Mouse (Mus musculus): ENCODE data around the gene Glis3. TPM values are rescaled to one million over a fixed set of nuclear protein-coding genes. Genes with fewer than 3 reads are reported as not detected.

Glis3 gene
- polyA plus RNA-seq, 1 experiment from 2014 or later, result 1.4 TPM

- no peak overlapping the region for H3K9ac ChIP-seq
- no peak for ATAC-seq (ENCODE audit: low FRiP score, low read depth)
- peaks cover 14% of the 10 kb centered on the region; the same call in 1 of the 2 replicates for H3K4me1 ChIP-seq
- H3K27ac ChIP-seq, result no peak overlapping the region
- no peaks in the 10 kb centered on the region for H3K36me3 ChIP-seq
- no peak overlapping the region for H3K4me2 ChIP-seq (replicated peaks)
- H3K27me3 ChIP-seq (replicated peaks), result no peaks in the 10 kb centered on the region
- no peak overlapping the region for H3K4me3 ChIP-seq
- 56% methylated on average over 5 of the region's 5 CpGs for WGBS
- H3K9me3 ChIP-seq, result no peaks in the 10 kb centered on the region
These were observed 122.1 kb downstream of the Glis3 start for GRCm38 (mm10) chr19:28557559-28558328.

DNA sequence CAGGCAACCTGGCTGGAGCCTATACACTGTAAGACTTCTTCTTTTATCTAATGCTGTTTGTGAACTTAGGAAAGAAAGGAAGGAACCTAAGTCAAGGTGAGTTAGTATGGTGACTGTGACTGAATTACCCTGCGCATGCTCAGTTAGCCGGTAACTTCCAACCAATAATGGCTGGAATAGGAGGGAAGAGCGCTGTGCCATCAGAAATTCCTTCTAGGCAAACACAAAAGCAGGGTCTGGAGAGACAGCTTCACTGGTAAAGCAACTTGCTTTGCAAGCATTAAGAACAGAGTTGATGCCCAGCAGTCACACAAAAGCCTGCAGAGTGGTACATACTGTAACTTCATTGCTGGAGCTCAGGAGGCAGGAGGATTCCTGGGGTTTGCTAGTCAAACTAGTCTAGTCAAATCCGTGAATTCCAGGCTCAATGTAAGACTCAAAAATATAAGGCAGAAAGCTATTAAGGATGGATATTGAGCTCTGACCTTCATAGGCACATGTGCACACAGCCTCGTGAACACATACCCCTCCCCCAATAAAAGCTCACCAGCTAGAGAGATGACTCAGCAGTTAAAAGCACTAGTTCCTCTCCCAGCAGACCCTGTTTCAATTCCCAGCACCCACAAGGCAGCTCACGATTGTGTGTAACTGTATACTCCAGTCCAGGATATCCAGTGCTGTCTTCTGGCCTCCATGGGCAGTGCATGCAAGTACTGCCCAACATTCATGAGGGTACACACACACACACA, 124.5 kb downstream of the Glis3 start:
- WGBS, result 82% methylated on average over 6 of the region's 6 CpGs
- no peak for ATAC-seq (ENCODE audit: low FRiP score, low read depth)
- Histone ChIP-seq H3K4me3 (no peak overlapping the region), H3K4me2 (replicated peaks) (no peak overlapping the region), H3K9me3 (no peaks in the 10 kb centered on the region), H3K4me1 (peaks cover 3% of the 10 kb centered on the region; the same call in 1 of the 2 replicates), H3K9ac (no peak overlapping the region), H3K27ac (no peak overlapping the region), H3K36me3 (no peaks in the 10 kb centered on the region), H3K27me3 (replicated peaks) (no peaks in the 10 kb centered on the region)

DNA sequence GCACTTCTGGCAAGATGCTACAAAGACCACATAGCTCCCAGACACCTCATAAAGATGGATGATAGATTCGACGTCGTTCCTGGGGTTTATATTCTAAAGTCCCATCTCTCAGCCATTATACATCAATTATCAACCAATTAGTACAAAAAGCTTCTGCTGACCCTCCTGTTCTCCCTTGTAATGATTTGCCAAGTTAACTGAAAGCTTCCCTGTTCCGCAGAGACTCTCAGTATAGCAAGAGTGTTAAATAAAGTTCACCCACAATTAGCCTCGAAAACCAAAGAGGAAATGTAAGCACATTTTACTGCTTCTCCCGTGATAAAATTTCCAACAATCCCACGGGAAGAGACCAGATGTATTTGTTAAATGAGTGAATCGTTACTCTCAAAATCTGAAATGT, 129.3 kb downstream of the Glis3 start:
- Histone ChIP-seq H3K4me1 (no peaks in the 10 kb centered on the region), H3K9me3 (no peaks in the 10 kb centered on the region), H3K4me2 (replicated peaks) (no peak overlapping the region), H3K27ac (no peak overlapping the region), H3K36me3 (no peaks in the 10 kb centered on the region), H3K9ac (no peak overlapping the region), H3K4me3 (no peak overlapping the region), H3K27me3 (replicated peaks) (no peaks in the 10 kb centered on the region)
- no peak for ATAC-seq (ENCODE audit: low FRiP score, low read depth)
- WGBS, result 34% methylated on average over 8 of the region's 8 CpGs

DNA sequence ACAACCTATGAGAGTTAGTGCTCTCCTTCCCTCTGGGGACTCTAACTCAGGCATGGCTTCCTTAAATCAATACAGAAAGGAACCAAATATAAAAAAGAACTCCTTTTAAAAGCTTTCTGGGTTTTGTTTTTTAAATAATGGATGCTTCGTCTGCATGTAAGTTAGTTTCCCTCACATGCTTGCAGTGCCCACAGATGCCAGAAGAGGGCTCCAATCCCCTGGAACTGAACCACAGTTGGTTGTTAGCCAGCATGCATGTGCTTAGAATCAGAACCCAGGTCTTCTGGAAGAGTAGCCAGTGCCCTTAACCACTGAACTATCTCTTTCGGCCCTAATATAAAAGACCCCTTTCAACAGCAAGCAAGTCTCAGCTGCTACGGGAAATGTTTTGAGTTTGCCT, 132.9 kb downstream of the Glis3 start:
- no peak overlapping the region for H3K4me3 ChIP-seq
- H3K27me3 ChIP-seq (replicated peaks), result no peaks in the 10 kb centered on the region
- 94% methylated on average over 3 of the region's 3 CpGs for WGBS
- no peak overlapping the region for H3K27ac ChIP-seq
- H3K9me3 ChIP-seq, result no peaks in the 10 kb centered on the region
- no peak overlapping the region for H3K4me2 ChIP-seq (replicated peaks)
- H3K9ac ChIP-seq, result no peak overlapping the region
- H3K36me3 ChIP-seq, result no peaks in the 10 kb centered on the region
- H3K4me1 ChIP-seq, result no peaks in the 10 kb centered on the region
- ATAC-seq (ENCODE audit: low FRiP score, low read depth), result no peak

DNA sequence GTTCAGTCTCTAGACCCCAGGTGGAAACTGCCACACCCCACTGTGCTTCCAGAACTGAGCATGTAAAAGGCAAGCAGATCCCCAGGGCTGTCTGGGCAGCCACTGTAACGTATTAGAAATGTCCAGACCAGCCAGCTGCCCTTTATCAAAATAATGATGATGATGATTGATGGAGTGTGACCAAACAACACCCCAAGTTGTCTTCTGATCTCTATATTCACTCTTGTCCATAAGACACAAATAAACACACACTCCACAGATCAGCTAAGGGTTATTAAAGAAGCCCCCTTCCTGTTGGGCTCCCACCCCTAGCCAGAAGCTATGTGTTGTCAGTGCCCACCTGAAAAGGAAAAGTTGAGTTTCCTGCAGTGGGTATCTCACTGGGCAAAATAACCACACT, 134.4 kb downstream of the Glis3 start:
- 50% methylated on average over 1 of the region's 1 CpGs for WGBS
- no peak overlapping the region for H3K27ac ChIP-seq
- no peak for ATAC-seq (ENCODE audit: low FRiP score, low read depth)

GRCm38 (mm10) chr19:28538813-28539212, 141.1 kb downstream of the Glis3 start:
- Histone ChIP-seq H3K9me3 (no peaks in the 10 kb centered on the region), H3K27me3 (replicated peaks) (no peaks in the 10 kb centered on the region), H3K4me3 (no peak overlapping the region), H3K4me2 (replicated peaks) (no peak overlapping the region), H3K27ac (no peak overlapping the region), H3K36me3 (no peaks in the 10 kb centered on the region), H3K9ac (no peak overlapping the region), H3K4me1 (no peaks in the 10 kb centered on the region)
- no peak for ATAC-seq (ENCODE audit: low FRiP score, low read depth)
- WGBS, result 51% methylated on average over 9 of the region's 9 CpGs

More for the DNA sequence above, 134.4 kb downstream of the Glis3 start:
- no peaks in the 10 kb centered on the region for H3K4me1 ChIP-seq
- no peaks in the 10 kb centered on the region for H3K9me3 ChIP-seq
- H3K9ac ChIP-seq, result no peak overlapping the region
- H3K36me3 ChIP-seq, result no peaks in the 10 kb centered on the region
- H3K4me3 ChIP-seq, result no peak overlapping the region
- no peak overlapping the region for H3K4me2 ChIP-seq (replicated peaks)
- H3K27me3 ChIP-seq (replicated peaks), result no peaks in the 10 kb centered on the region

GRCm38 (mm10) chr19:28534964-28535363, 144.9 kb downstream of the Glis3 start:
- no peaks in the 10 kb centered on the region for H3K27me3 ChIP-seq (replicated peaks)
- no peak overlapping the region for H3K4me2 ChIP-seq (replicated peaks)
- no peak overlapping the region for H3K4me3 ChIP-seq
- no peak for ATAC-seq (ENCODE audit: low FRiP score, low read depth)
- no peak overlapping the region for H3K9ac ChIP-seq
- H3K4me1 ChIP-seq, result no peaks in the 10 kb centered on the region
- H3K9me3 ChIP-seq, result no peaks in the 10 kb centered on the region
- no peak overlapping the region for H3K27ac ChIP-seq
- no peaks in the 10 kb centered on the region for H3K36me3 ChIP-seq
- WGBS, result 70% methylated on average over 12 of the region's 12 CpGs

DNA sequence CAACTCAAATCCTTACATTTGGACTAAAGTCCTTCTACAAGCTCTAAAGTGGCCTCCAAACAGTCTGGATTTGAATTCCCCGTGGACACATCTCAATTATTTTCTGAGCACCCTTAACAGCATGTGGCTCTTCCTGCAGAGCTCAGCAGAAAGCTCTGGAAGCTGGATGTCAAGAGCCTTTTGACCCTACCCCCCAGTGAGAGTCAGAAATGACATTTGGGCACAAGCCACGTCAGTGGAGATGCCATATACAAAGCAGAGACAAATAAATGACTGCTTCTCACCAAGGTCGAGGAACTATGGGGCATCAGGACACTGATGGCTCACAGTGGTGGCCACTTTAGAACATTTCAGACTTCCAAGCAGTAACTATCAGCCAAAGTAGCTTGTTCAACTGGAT, 146.3 kb downstream of the Glis3 start:
- no peak for ATAC-seq (ENCODE audit: low FRiP score, low read depth)
- Histone ChIP-seq H3K27me3 (replicated peaks) (no peaks in the 10 kb centered on the region), H3K9ac (no peak overlapping the region), H3K4me2 (replicated peaks) (no peak overlapping the region), H3K27ac (no peak overlapping the region), H3K4me1 (no peaks in the 10 kb centered on the region), H3K36me3 (no peaks in the 10 kb centered on the region), H3K9me3 (no peaks in the 10 kb centered on the region), H3K4me3 (no peak overlapping the region)
- WGBS, result 70% methylated on average over 3 of the region's 3 CpGs

GRCm38 (mm10) chr19:28531750-28532149, 148.1 kb downstream of the Glis3 start:
- 88% methylated on average over 9 of the region's 9 CpGs for WGBS
- Histone ChIP-seq H3K9ac (no peak overlapping the region), H3K9me3 (no peaks in the 10 kb centered on the region), H3K27ac (no peak overlapping the region), H3K4me3 (no peak overlapping the region), H3K4me1 (no peaks in the 10 kb centered on the region), H3K36me3 (no peaks in the 10 kb centered on the region), H3K27me3 (replicated peaks) (no peaks in the 10 kb centered on the region), H3K4me2 (replicated peaks) (no peak overlapping the region)
- ATAC-seq (ENCODE audit: low FRiP score, low read depth), result no peak

- Histone ChIP-seq H3K36me3 (no peaks in the 10 kb centered on the region), H3K4me2 (replicated peaks) (no peak overlapping the region), H3K9me3 (no peaks in the 10 kb centered on the region), H3K4me1 (no peaks in the 10 kb centered on the region), H3K27ac (no peak overlapping the region), H3K9ac (no peak overlapping the region), H3K27me3 (replicated peaks) (no peaks in the 10 kb centered on the region), H3K4me3 (no peak overlapping the region)
- WGBS, result 71% methylated on average over 10 of the region's 10 CpGs
- ATAC-seq (ENCODE audit: low FRiP score, low read depth), result no peak
These were observed 149.0 kb downstream of the Glis3 start for GRCm38 (mm10) chr19:28530846-28531245.

DNA sequence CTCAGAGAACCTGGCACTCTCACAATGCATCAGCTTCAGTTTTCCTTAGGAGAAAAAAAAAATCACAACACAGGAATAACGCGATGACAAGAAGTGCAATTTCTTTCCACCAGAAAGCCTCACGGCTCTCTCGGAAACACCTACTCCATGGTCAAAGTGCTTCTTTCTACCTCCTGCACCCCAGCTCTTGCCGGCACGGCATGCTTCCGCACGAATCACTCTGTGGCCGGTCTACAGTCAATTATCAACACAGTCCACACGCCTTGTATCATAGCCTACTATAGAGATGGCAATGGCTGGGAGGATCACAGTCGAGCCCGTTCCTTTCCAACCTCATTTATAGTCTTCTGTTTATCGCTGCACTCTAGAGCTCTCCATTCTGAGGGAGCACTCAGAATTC, 150.9 kb downstream of the Glis3 start:
- Histone ChIP-seq H3K9me3 (no peaks in the 10 kb centered on the region), H3K27ac (no peak overlapping the region), H3K4me3 (no peak overlapping the region), H3K4me2 (replicated peaks) (no peak overlapping the region), H3K36me3 (no peaks in the 10 kb centered on the region), H3K4me1 (no peaks in the 10 kb centered on the region), H3K27me3 (replicated peaks) (no peaks in the 10 kb centered on the region), H3K9ac (no peak overlapping the region)
- WGBS, result 92% methylated on average over 13 of the region's 13 CpGs
- ATAC-seq (ENCODE audit: low FRiP score, low read depth), result no peak

DNA sequence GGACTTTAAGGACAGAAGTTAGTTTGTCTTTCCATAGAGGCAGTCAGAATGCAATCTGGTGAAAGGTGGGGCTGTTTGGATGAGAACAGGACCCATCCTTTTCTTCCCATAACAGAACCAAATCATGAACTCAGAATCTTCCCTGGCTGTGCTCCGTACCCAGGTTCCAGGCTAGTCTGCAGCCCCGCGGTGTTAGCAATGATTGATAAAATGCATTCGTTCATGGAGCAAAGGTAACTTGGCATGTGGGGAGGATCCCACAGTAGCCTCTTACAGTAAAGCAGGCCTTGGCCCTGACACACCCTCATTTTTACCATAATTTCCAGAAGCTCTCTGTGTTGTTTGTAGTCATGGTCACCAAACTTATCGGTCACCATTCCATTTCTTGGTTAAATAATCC, 152.4 kb downstream of the Glis3 start:
- WGBS, result 96% methylated on average over 5 of the region's 5 CpGs
- H3K4me1 ChIP-seq, result no peaks in the 10 kb centered on the region
- H3K27ac ChIP-seq, result no peak overlapping the region
- no peaks in the 10 kb centered on the region for H3K27me3 ChIP-seq (replicated peaks)
- H3K9me3 ChIP-seq, result no peaks in the 10 kb centered on the region
- no peak overlapping the region for H3K4me3 ChIP-seq
- no peak overlapping the region for H3K4me2 ChIP-seq (replicated peaks)
- H3K9ac ChIP-seq, result no peak overlapping the region
- no peak for ATAC-seq (ENCODE audit: low FRiP score, low read depth)
- H3K36me3 ChIP-seq, result no peaks in the 10 kb centered on the region

DNA sequence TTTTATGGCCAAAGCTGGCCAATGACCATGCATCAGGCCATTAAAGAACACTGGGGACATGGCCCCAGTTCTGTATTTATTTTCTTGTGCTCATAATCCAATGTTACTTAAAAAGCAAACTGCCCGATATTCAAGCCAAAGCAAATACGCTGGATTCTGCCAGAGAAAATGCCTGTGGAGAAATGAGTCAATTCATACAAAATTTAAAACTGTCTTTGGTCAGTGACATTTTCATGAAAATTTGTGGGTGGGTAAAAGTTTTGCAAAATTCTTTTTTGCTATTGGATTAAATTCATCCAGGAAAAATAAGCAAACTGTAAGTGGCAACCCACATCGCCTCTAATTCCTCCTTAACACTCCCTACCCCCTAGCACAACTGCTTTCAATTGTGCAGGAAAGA, 154.5 kb downstream of the Glis3 start:
- Histone ChIP-seq H3K9ac (no peak overlapping the region), H3K4me3 (no peak overlapping the region), H3K27me3 (replicated peaks) (no peaks in the 10 kb centered on the region), H3K36me3 (no peaks in the 10 kb centered on the region), H3K4me2 (replicated peaks) (no peak overlapping the region), H3K9me3 (no peaks in the 10 kb centered on the region), H3K27ac (no peak overlapping the region), H3K4me1 (no peaks in the 10 kb centered on the region)
- 94% methylated on average over 3 of the region's 3 CpGs for WGBS
- no peak for ATAC-seq (ENCODE audit: low FRiP score, low read depth)

Data from neural tube, embryonic 12.5 days (tissue).